Mouse (Mus musculus): ENCODE results near the gene Sspo. TPM values are rescaled to one million over a fixed set of nuclear protein-coding genes. Genes with fewer than 3 reads are reported as not detected.

Sspo gene
- polyA plus RNA-seq, 1 experiment from 2014 or later, result 0.05 TPM

- 0 out of 2 replicates have a peak overlapping the region, but pooled peaks have one; percentile 33 for H3K27ac ChIP-seq (ENCODE audit: low read depth, low read length)
- 15% methylated on average over 16 of the region's 25 CpGs for WGBS
- ATAC-seq (ENCODE audit: low FRiP score), result peak; percentile 38
- H3K4me2 ChIP-seq (replicated peaks; ENCODE audit: low read depth, low read length), result peak overlapping the region; percentile 37
- DNase-seq (ENCODE audit: low spot score), result peak; percentile 40
- no peaks in the 10 kb centered on the region for H3K36me3 ChIP-seq (ENCODE audit: control insufficient read depth, insufficient read depth, low read length)
- H3K9me3 ChIP-seq (ENCODE audit: control insufficient read depth, low read length), result no peaks in the 10 kb centered on the region
- H3K9ac ChIP-seq (ENCODE audit: low read depth, low read length), result peak overlapping the region; percentile 43; the same call in 1 of the 2 replicates
- H3K4me3 ChIP-seq (ENCODE audit: low read depth, low read length), result no peak overlapping the region
- no peaks in the 10 kb centered on the region for H3K27me3 ChIP-seq (ENCODE audit: control insufficient read depth, insufficient read depth, low read length)
- H3K4me1 ChIP-seq (replicated peaks; ENCODE audit: control insufficient read depth, insufficient read depth, low read length), result no peaks in the 10 kb centered on the region; the same call in none of the 2 replicates
Measured at GRCm38 (mm10) chr6:48487747-48488725, 40.0 kb downstream of the Sspo start.

GRCm38 (mm10) chr6:48489741-48490140 lies 41.7 kb downstream of the Sspo start:
- no peaks in the 10 kb centered on the region for H3K9me3 ChIP-seq (ENCODE audit: control insufficient read depth, low read length)
- no peak overlapping the region for H3K4me2 ChIP-seq (replicated peaks; ENCODE audit: low read depth, low read length)
- H3K4me1 ChIP-seq (replicated peaks; ENCODE audit: control insufficient read depth, insufficient read depth, low read length), result no peaks in the 10 kb centered on the region; the same call in none of the 2 replicates
- no peak for ATAC-seq (ENCODE audit: low FRiP score)
- H3K27ac ChIP-seq (ENCODE audit: low read depth, low read length), result no peak overlapping the region
- no peaks in the 10 kb centered on the region for H3K36me3 ChIP-seq (ENCODE audit: control insufficient read depth, insufficient read depth, low read length)
- 89% methylated on average over 3 of the region's 3 CpGs for WGBS
- no peak overlapping the region for H3K4me3 ChIP-seq (ENCODE audit: low read depth, low read length)
- no peak for DNase-seq (ENCODE audit: low spot score)
- no peaks in the 10 kb centered on the region for H3K27me3 ChIP-seq (ENCODE audit: control insufficient read depth, insufficient read depth, low read length)
- H3K9ac ChIP-seq (ENCODE audit: low read depth, low read length), result no peak overlapping the region

DNA sequence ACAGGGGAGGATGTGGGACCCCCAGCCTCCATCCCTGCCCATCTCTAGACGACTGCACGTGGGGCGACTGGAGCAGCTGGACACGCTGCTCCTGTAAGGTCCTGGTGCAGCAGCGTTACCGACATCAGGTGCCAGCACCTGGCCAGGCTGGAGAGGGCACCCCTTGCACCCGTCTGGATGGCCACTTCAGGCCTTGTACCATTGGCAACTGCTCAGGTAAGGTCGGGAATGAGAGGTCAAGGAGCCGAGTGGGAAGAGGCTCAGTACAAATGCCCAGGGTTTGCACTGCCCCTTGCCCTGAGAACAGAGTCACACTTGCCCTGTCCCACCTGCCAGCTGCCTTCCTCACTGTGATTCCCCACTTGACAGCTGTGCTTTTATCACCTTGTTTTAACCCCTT lies 43.3 kb downstream of the Sspo start:
- ATAC-seq (ENCODE audit: low FRiP score) (no peak), DNase-seq (ENCODE audit: low spot score) (no peak)
- H3K9me3 ChIP-seq (ENCODE audit: control insufficient read depth, low read length), result no peaks in the 10 kb centered on the region
- no peak overlapping the region for H3K4me2 ChIP-seq (replicated peaks; ENCODE audit: low read depth, low read length)
- H3K27ac ChIP-seq (ENCODE audit: low read depth, low read length), result no peak overlapping the region
- no peaks in the 10 kb centered on the region for H3K36me3 ChIP-seq (ENCODE audit: control insufficient read depth, insufficient read depth, low read length)
- H3K9ac ChIP-seq (ENCODE audit: low read depth, low read length), result no peak overlapping the region
- WGBS, result 69% methylated on average over 9 of the region's 9 CpGs
- no peaks in the 10 kb centered on the region; the same call in 1 of the 2 replicates for H3K4me1 ChIP-seq (replicated peaks; ENCODE audit: control insufficient read depth, insufficient read depth, low read length)
- no peaks in the 10 kb centered on the region for H3K27me3 ChIP-seq (ENCODE audit: control insufficient read depth, insufficient read depth, low read length)
- no peak overlapping the region for H3K4me3 ChIP-seq (ENCODE audit: low read depth, low read length)

- H3K4me1 ChIP-seq (replicated peaks; ENCODE audit: control insufficient read depth, insufficient read depth, low read length), result no peaks in the 10 kb centered on the region
- H3K27ac ChIP-seq (ENCODE audit: low read depth, low read length), result no peak overlapping the region
- no peaks in the 10 kb centered on the region for H3K9me3 ChIP-seq (ENCODE audit: control insufficient read depth, low read length)
- no peak overlapping the region for H3K9ac ChIP-seq (ENCODE audit: low read depth, low read length)
- 8% methylated on average over 8 of the region's 8 CpGs for WGBS
- H3K36me3 ChIP-seq (ENCODE audit: control insufficient read depth, insufficient read depth, low read length), result no peaks in the 10 kb centered on the region
- H3K4me2 ChIP-seq (replicated peaks; ENCODE audit: low read depth, low read length), result no peak overlapping the region
- DNase-seq (ENCODE audit: low spot score) (no peak), ATAC-seq (ENCODE audit: low FRiP score) (no peak)
- no peaks in the 10 kb centered on the region for H3K27me3 ChIP-seq (ENCODE audit: control insufficient read depth, insufficient read depth, low read length)
- no peak overlapping the region for H3K4me3 ChIP-seq (ENCODE audit: low read depth, low read length)
Measured at GRCm38 (mm10) chr6:48493136-48493730, 45.2 kb downstream of the Sspo start.

GRCm38 (mm10) chr6:48497521-48497920 lies 49.5 kb downstream of the Sspo start:
- H3K9me3 ChIP-seq (ENCODE audit: control insufficient read depth, low read length), result no peaks in the 10 kb centered on the region
- H3K4me1 ChIP-seq (replicated peaks; ENCODE audit: control insufficient read depth, insufficient read depth, low read length), result no peaks in the 10 kb centered on the region
- no peak overlapping the region for H3K4me3 ChIP-seq (ENCODE audit: low read depth, low read length)
- no peak overlapping the region for H3K9ac ChIP-seq (ENCODE audit: low read depth, low read length)
- no peaks in the 10 kb centered on the region for H3K27me3 ChIP-seq (ENCODE audit: control insufficient read depth, insufficient read depth, low read length)
- DNase-seq (ENCODE audit: low spot score) (no peak), ATAC-seq (ENCODE audit: low FRiP score) (no peak)
- H3K36me3 ChIP-seq (ENCODE audit: control insufficient read depth, insufficient read depth, low read length), result no peaks in the 10 kb centered on the region
- H3K4me2 ChIP-seq (replicated peaks; ENCODE audit: low read depth, low read length), result no peak overlapping the region
- H3K27ac ChIP-seq (ENCODE audit: low read depth, low read length), result no peak overlapping the region
- WGBS, result 91% methylated on average over 4 of the region's 4 CpGs

- WGBS, result 8% methylated on average over 2 of the region's 2 CpGs
- no peaks in the 10 kb centered on the region for H3K9me3 ChIP-seq (ENCODE audit: control insufficient read depth, low read length)
- no peaks in the 10 kb centered on the region for H3K27me3 ChIP-seq (ENCODE audit: control insufficient read depth, insufficient read depth, low read length)
- H3K27ac ChIP-seq (ENCODE audit: low read depth, low read length), result no peak overlapping the region
- no peak overlapping the region for H3K4me2 ChIP-seq (replicated peaks; ENCODE audit: low read depth, low read length)
- H3K9ac ChIP-seq (ENCODE audit: low read depth, low read length), result no peak overlapping the region
- no peaks in the 10 kb centered on the region for H3K4me1 ChIP-seq (replicated peaks; ENCODE audit: control insufficient read depth, insufficient read depth, low read length)
- no peak overlapping the region for H3K4me3 ChIP-seq (ENCODE audit: low read depth, low read length)
- no peaks in the 10 kb centered on the region for H3K36me3 ChIP-seq (ENCODE audit: control insufficient read depth, insufficient read depth, low read length)
- no peak for DNase-seq (ENCODE audit: low spot score)
- peak; percentile 66; the same call in 1 of the 2 replicates for ATAC-seq (ENCODE audit: low FRiP score)
Measured at GRCm38 (mm10) chr6:48503847-48504240, 55.8 kb downstream of the Sspo start.

DNA sequence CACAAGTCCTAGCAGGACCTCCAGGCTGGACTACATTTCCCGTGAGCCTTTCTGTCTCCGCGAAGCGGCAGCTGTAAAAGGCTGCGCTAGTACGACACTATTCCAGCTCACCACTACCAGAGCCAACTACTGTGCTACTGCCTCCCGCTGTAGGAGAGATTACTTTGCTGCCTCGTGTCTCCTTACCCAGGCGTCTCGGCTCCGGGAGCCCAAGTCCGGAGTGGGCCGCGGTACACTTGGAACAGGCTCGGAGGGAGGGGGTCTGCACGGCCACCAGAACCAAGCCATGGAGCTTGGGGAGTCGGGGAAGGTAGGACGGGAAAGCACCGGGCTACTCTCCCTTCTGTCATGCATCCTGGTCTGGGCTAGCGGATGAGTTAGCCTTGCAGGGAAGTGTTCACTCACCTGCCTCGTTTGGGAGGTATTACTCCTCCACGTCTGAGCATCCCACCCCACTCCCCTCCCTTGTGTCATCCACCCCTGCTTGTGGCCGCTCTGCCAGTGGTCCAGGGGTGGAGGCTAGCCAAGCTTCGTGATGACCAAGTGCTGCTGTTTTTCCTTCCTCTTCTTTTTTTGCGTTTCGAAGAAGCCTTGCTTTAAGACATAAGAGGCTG lies 56.3 kb downstream of the Sspo start:
- H3K9ac ChIP-seq (ENCODE audit: low read depth, low read length), result peak overlapping the region; percentile 75
- H3K4me1 ChIP-seq (replicated peaks; ENCODE audit: control insufficient read depth, insufficient read depth, low read length), result no peaks in the 10 kb centered on the region
- no peaks in the 10 kb centered on the region for H3K27me3 ChIP-seq (ENCODE audit: control insufficient read depth, insufficient read depth, low read length)
- no peak overlapping the region for H3K27ac ChIP-seq (ENCODE audit: low read depth, low read length)
- DNase-seq (ENCODE audit: low spot score) (peak; percentile 81), ATAC-seq (ENCODE audit: low FRiP score) (peak; percentile 94)
- H3K36me3 ChIP-seq (ENCODE audit: control insufficient read depth, insufficient read depth, low read length), result no peaks in the 10 kb centered on the region
- WGBS, result 1% methylated on average over 26 of the region's 26 CpGs
- H3K9me3 ChIP-seq (ENCODE audit: control insufficient read depth, low read length), result no peaks in the 10 kb centered on the region
- peak overlapping the region; percentile 85 for H3K4me2 ChIP-seq (replicated peaks; ENCODE audit: low read depth, low read length)
- H3K4me3 ChIP-seq (ENCODE audit: low read depth, low read length), result peak overlapping the region; percentile 65

DNA sequence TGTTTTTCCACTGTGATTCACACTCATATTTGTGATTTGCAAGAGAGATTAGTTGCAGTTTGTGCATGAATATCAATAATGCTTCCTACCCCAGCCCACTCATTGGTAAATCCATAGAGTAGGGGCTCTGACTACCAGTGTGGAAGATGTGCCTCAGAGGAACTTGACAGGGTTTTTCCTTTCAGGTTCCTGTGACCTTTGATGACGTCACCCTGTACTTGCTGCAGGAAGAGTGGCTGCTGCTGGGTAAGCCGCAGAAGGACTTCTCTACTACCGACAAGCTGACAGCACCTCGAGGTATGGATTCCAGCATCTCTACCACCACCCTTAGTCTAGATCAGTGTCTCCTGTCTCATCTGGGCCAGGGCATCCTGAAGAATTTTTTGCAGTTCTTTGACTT lies 60.1 kb downstream of the Sspo start:
- WGBS, result 83% methylated on average over 4 of the region's 4 CpGs
- H3K9me3 ChIP-seq (ENCODE audit: control insufficient read depth, low read length), result no peaks in the 10 kb centered on the region
- no peak for ATAC-seq (ENCODE audit: low FRiP score)
- H3K27ac ChIP-seq (ENCODE audit: low read depth, low read length), result no peak overlapping the region
- H3K27me3 ChIP-seq (ENCODE audit: control insufficient read depth, insufficient read depth, low read length), result no peaks in the 10 kb centered on the region
- no peak overlapping the region for H3K4me3 ChIP-seq (ENCODE audit: low read depth, low read length)
- DNase-seq (ENCODE audit: low spot score), result no peak
- no peak overlapping the region for H3K9ac ChIP-seq (ENCODE audit: low read depth, low read length)
- no peaks in the 10 kb centered on the region for H3K4me1 ChIP-seq (replicated peaks; ENCODE audit: control insufficient read depth, insufficient read depth, low read length)
- no peak overlapping the region for H3K4me2 ChIP-seq (replicated peaks; ENCODE audit: low read depth, low read length)
- H3K36me3 ChIP-seq (ENCODE audit: control insufficient read depth, insufficient read depth, low read length), result no peaks in the 10 kb centered on the region

Measured in hindbrain, embryonic 11.5 days (tissue).